Mouse (Mus musculus): ENCODE measurements at regions not wholly inside any gene's neighbourhood (a gene's known extent, or its start where the extent isn't known, plus 50 kb on each side); places are given as distances from the start of the nearest gene placed in this dataset.
A peak's percentile ranks its signal among the peaks of the same experiment; 100 is the strongest.

GRCm38 (mm10) chr2:9267675-9268074 is 613.4 kb upstream of the 4930412O13Rik start:
- DNase-seq (ENCODE audit: low read depth) = no peak

- DNase-seq (ENCODE audit: low read depth) = peak; percentile 100
These were observed 597.6 kb upstream of the 4930412O13Rik start for GRCm38 (mm10) chr2:9283441-9283840.

DNA sequence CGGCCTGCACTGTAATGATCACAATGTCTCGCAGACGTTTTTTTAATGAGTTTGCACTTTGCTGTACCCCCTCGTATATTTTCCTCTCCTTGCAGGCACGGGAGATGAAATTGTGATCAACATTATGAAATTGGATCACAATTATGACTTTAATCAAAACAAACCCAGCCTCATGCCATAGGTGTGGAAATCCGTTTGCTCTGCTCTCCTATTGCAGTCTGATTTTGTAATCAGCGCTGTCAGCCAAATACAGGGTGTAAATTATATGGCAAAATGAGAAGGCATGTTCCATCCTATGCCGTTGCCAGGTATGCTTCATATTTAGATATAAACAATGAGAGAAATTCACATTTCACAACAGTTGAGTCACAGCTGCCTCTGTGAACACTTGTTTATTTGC is 595.3 kb upstream of the 4930412O13Rik start:
- DNase-seq (ENCODE audit: low read depth) = peak; percentile 97

DNA sequence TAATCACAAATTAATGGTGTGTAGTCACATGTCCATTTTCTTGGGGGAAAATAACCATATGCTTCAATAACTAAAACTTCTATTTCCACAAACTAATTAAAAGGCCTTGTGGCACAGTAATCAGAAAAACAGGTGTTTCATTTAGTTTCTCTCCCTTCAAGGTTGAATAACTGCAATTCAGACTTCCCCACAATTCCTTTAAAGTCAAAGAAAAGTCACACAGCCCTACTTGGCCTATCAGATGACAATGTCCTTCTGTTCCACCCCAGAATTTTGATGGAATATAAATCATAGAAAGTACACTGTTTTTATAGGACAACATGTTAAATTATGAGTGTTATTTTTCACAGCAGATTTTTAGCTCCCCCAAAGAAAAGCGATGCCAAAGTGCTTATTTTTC is 594.0 kb upstream of the 4930412O13Rik start:
- DNase-seq (ENCODE audit: low read depth) = no peak

DNA sequence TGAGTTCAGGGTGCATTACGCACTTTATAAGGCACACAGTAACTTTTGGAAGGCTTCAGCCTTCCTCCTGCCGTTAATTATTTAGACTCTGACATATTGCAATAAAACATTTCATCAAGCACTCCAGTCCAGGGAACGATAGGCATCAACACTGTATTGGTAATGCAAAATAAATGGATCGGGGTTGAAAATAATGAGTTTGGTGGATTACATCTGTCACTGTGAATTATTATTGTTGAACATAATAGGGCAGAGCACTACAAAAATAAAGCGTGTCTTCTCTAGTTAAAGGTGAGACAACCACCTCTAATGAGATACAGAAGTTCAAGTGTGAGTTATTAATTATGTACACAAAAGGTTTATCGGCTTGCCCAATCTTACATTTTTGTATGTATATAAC is 593.4 kb upstream of the 4930412O13Rik start:
- DNase-seq (ENCODE audit: low read depth) = peak; percentile 91

DNA sequence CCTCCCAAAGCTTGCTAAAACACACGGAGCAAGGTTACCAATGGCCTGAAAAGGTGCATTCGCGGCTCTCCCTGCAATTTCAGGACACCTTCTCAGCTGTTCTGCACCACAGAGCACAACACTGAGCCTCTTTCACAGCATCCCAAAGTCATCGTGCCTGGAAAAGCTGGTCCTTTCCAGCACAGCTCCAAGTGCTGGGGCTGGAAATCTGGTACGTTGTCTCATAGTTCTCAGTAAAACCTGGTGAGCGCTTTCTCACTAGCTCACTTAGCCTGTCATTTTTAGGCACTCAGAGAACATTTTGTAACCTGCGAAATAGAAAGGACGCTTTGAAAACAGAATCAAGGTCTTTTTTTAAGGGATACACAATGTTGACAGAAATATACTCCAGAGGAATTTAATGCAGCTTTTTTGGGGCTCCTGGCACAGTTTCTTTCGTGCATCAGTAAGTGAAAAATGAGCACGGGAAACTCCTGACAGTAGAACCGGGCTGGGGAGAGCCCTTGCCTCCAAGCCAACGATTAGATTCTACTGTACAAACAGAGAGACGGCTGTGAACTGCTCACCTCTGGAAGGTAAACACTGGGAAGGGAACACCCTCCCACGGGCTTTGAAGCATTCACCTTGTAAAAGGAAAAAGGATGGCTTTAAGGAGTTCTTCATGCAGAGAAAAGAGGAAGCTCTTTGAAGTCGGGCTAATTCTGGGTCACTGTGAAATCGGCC is 549.3 kb upstream of the 4930412O13Rik start:
- DNase-seq (ENCODE audit: low read depth) = no peak

DNA sequence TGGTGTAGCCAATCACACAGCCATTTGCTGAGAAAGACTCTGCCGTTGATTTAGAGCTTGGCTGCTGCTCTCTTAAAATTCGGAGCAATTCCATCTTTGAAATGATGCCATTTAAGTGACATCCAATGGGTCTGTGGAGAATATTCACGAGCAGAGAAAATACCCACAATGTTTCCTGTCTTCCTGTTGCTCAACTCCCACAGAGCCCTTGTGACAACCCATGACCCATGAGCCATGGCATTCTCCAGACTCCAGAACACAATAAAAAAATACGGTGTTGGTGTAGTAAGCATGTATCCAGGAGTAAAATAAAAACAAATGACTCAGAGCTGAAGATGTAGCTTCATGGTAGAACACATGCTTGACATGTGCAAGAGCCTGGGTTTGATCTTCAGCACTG is 532.1 kb upstream of the 4930412O13Rik start:
- no peak for DNase-seq (ENCODE audit: low read depth)

- DNase-seq (ENCODE audit: low read depth) = no peak
These were observed 531.1 kb upstream of the 4930412O13Rik start for GRCm38 (mm10) chr2:9349994-9350393.

DNA sequence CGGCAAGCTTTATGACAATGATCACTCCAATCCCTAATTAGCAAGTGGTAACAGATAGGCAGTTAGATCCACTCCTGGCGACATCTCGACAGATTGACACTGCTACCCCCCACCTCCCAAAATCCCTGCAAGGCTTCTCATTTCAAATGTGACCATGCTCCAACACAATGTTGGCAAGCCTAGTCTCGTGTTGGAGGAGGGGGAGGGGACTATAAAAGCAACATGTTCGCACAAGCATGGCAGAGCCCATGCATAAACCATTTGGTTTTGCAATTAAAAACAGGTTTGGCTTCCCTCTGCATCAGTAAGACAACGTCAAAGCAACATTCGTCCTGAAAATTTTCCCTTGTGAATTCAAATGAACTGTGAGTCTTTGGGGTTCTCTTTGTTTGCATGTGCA is 528.9 kb upstream of the 4930412O13Rik start:
- DNase-seq (ENCODE audit: low read depth) = peak; percentile 92

- no peak for DNase-seq (ENCODE audit: low read depth)
These were observed 521.0 kb upstream of the 4930412O13Rik start for GRCm38 (mm10) chr2:9360020-9360419.

DNA sequence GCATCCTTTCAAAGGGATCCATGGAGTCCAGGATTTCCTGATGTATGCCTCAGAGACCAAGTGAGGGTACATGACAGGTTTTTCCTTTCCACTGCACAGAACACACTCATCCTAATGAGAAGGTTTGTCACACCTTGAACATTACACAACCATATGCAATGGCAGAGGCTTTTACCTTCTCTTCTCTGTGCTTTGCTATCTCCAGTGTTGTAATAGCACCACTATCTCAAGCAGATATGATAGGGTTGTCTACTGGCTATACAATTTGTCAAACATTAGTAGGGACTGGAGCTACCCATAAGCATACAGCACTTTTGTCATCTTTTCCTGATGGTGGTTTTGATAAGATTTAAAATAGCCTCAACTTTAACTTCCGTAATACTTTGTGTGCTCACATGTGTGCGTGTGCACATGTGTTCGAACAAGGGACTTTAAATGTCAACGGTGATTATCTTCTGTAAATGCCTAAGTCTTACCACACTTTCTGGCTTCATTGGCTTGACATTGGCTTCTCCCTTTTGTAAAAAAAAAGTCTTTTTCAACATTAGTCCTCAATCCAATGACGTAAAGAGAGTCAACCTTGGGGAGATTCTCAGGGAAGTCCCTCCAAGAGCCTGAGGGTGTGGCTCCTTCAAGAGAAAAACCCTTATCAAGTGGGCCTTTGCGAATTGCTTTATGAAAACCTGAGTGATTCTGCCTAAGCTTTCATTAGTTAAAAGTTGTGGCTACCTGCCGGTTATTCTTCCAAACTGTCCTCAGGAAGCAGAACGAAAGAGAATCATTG is 513.1 kb upstream of the 4930412O13Rik start:
- no peak for DNase-seq (ENCODE audit: low read depth)

DNA sequence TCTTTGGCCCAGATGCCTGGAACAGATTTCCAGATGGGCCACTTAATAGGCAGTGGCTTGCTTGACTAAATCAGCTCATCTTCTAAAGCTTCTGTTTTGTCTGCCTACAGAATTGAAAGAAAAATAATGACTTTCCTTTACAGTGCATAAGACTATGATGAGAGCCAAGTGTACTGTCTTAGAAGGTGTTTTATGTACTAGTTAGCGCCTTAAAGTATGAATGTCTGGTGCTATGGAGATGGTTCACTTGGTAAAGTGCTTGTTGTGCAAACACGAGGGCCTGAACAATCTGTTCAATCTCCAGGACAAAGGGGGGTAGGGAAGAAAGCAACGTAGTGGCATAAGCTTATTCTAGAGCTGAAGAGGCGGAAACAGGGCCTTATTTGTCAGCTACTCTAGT is 511.5 kb upstream of the 4930412O13Rik start:
- no peak for DNase-seq (ENCODE audit: low read depth)

GRCm38 (mm10) chr2:9386566-9386965 is 494.5 kb upstream of the 4930412O13Rik start:
- no peak for DNase-seq (ENCODE audit: low read depth)

DNA sequence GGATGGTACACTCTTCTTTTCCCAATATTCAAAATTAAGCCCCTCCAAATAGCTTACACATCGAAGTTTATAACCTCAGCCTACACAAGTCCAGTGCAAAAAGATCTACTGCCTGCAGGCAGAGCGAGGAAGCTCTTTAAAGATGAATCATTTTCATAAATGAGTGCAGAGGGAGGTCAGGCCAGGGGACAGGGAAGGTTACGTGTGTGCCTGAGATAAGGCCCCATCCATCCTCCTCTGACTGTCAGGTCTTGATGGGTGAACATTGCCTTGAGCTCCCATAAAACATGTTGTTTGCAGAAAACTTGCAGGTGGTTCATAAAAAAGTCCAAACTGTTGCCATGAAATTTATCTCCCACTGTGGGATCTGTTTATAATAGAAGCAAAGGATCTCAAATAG is 493.0 kb upstream of the 4930412O13Rik start:
- no peak for DNase-seq (ENCODE audit: low read depth)

DNA sequence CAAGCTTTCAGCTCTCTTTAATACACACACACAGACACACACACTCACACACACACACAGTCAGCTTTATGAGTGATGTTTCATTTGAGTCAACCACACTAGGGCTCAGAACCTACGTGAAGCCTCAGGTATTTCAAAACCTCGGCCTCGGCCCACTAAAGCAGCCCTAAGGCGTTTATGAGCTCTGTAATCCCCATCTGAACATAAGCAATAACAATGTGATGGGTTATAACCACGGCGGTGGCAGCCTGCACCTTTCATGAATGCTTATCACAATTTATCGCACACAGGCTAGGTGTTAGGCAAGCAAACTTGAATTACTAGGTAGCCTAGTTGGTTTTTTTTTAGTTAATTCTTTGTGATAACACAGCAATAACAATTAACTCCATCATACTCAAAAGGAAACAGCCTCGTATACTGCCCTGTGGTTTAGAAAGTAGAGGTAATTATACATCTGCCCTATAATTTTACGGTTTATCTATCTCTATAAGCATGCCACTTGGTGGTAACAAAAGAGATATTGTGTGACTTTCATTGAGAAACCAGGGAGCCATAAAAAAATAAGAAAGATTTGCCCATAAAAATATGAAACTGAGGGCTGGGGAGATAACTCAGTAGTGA is 485.6 kb upstream of the 4930412O13Rik start:
- peak; percentile 79 for DNase-seq (ENCODE audit: low read depth)

GRCm38 (mm10) chr2:9401461-9401860 is 479.6 kb upstream of the 4930412O13Rik start:
- peak; percentile 94 for DNase-seq (ENCODE audit: low read depth)

DNA sequence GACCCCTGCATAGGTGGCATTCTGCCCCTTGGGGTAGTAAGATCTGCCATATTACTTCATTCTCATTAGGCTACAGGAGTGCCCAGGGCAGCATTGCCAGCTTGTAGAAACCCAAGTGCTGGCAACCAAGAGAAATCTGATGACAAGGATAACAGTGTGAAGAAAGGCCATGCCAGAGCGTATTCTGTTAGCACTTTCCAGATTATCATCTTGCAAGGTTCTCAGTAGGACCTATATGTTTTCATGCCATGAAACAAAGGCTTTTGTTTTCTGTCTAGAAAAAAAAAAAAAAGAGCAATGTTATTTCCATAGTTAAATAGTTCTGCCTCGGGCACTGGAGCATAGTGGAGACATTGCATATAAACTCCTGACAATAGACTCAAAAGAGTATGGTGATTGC is 478.8 kb upstream of the 4930412O13Rik start:
- peak; percentile 93 for DNase-seq (ENCODE audit: low read depth)

DNA sequence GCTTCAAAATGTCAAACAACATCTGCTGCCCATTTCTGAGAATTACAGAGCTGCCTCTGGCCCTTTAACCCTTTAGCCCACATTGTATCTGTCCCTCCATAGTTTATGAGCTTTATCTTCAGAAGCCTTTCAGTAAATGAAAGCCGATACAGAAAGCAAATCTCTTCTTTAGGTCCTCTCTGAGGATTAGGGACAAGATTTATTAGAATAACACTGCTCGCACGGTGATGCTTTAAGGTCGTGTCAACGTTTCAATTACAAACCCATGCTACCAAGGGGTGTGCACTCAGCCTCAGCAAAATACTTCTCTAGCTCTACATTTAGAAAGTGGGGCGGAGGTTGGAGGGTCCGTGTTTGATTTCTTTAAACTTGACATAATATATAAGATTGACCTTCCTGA is 472.0 kb upstream of the 4930412O13Rik start:
- DNase-seq (ENCODE audit: low read depth) = no peak

DNA sequence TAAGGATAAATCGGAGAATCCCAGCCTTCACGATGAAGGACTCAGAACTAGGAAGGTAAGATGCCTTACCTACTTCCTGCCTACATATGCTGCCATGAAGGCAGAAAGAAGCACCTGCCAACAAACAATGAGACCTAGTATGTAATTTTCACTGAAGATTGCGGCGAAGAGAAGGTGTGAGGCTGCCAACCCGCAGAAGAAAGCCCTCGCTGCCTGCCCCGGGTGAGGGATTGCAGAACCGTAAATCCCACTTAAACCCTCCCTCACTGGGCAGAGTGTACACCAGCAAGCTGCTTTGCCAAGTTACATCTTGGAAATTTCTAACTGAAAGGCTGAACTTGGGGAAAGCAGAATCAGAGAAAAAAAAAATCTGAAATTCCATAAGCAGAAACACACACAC is 458.4 kb upstream of the 4930412O13Rik start:
- peak; percentile 51 for DNase-seq (ENCODE audit: low read depth)

- no peak for DNase-seq (ENCODE audit: low read depth)
These were observed 457.5 kb upstream of the 4930412O13Rik start for GRCm38 (mm10) chr2:9423534-9423933.

- DNase-seq (ENCODE audit: low read depth) = no peak
These were observed 447.7 kb upstream of the 4930412O13Rik start for GRCm38 (mm10) chr2:9433110-9433940.

Measured in gonadal fat pad, adult 2 months (tissue).